Mouse (Mus musculus) frontal cortex, postnatal 10 days (tissue): Measurements from ENCODE around the gene Cfap77.

ENCODE experiments used
- DNase-seq, 2 experiments: peaks; one replicate each; pipeline ENCODE4 v3.0.0; 2022; ENCODE audit warnings: low spot score in 2 of 2, mixed read lengths in 1 of 2

Cfap77 gene

DNA sequence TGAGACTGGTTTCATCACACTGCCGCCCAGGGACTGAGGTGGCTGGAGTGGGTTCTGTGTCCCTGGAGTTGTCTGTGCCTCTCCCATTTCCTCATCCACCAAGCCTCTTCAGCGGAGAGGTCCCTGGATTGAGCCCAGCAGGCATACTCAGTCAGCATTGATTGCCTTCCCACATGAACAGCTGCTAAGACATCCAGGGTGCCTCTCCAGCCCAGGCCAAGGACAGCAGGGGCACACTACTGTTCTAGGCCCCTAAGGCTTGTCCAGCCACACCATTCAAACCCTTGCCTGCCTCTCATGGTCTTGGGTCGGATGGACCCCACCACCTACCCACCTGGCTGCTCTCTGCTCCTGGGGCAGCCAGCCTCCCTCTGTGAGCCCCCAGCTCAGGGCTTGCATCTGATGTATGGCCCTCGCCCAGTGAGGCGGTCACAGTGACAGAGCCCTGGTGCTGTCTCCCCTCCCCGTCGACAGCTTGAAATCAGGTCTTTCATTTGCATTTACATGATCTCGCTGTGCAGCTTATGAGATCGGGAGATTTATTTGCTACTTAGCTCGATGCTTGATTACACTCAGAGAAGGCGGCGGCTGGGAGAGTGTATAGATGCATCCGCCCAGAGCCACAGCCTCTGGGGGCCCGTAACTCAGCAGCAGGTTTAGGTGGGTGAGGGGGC, 57.6 kb downstream of the Cfap77 start:
- DNase-seq: no peak

GRCm38 (mm10) chr2:28995436-28995835, 59.4 kb downstream of the Cfap77 start:
- DNase-seq: no peak

DNA sequence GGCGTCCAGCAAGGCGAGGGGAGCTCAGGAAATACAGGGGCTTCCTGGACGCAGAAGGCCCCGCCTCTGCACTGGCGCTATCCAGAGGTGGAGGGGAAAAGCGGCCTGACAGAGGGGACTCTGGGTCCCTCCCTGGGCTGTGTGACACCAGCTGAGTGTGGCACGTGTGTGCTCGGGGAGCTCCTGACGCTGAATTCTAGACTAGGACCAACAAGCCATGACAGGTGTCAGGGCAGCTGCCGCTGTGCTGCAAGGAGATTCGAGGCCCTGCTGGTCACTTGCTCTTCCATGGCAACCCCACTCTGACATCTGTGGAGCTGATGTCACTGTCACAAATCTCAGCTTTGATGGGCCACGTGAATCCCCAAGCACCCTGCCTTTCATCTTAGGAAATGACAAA, 60.9 kb downstream of the Cfap77 start:
- no peak for DNase-seq

DNA sequence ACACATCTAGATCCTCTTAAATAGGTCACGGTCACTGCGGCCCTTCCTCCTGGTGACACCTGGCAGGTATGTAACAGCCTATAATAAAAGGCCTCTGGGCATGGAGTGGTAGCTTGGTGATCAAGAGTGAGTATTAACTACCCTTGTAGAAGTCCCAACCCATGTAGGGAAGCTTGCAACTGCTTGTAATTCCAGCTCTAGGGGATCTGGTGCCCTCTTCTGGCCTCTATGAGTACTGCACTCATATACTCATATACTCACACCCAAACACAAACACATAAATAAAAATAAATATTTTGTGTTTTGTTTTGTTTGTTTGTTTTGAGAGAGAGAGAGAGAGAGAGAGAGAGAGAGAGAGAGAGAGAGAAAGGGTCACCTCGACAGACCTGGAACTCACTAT, 66.1 kb downstream of the Cfap77 start:
- no peak for DNase-seq

DNA sequence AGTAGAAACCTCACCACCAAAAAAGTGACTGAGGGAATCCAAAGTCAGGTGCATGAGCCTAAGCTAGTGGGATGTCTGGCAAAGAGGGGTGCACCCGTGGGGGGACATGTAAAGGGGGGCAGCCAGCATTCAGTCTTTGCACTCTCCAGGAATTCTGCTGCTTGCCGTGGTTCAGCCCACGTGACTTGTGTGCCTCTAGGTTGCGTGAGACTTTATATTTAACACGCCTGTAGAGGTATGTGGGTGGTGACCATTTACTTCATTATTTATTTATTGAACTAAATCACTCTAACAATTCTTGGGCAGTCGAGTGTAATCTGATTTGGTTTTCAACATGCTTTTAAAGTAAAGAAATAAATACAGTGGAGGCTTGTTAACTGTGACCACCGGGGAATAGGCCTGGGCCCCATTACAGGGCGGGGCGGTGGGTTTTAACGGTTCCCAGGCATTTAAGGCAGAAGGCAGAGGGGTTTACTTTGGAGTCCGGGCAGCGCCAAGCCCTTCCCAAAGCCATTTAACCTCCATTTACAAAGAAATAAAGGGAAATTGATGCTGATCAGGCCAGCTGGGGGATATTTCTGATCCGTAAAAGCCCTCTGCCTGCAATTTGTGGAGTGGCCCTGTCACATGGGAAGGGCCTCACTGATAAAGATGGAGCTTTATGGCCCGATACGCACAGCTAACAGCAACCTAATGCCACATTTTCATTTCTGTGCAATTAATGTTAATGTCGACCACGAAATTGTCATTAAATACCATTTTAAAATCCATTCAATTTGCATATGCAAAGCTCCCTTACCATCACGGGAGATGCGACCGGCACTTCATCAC, 74.6 kb downstream of the Cfap77 start:
- DNase-seq: no peak

- no peak for DNase-seq
Measured at GRCm38 (mm10) chr2:28978461-28978860, 76.4 kb downstream of the Cfap77 start.

DNA sequence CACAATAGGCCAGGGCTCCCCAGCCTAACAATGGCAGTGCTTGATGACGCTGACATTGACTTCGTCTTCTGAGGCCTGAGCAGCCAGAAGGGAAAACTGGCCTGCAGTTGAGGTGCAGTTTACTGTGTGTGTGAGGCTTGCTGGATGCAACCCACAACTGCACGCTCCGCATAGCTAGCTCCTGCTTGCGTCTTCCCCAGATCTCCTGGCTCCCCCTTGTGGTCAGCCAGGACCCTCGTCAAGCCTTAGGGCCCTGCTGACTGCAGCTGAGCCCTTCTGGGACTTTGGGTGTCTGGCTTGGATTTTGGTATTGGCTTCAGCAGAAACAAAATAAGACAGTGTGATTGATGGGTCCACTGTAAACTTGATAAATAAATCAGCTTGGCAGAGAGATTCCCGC, 78.2 kb downstream of the Cfap77 start:
- DNase-seq: peak; percentile 17 to 54

DNA sequence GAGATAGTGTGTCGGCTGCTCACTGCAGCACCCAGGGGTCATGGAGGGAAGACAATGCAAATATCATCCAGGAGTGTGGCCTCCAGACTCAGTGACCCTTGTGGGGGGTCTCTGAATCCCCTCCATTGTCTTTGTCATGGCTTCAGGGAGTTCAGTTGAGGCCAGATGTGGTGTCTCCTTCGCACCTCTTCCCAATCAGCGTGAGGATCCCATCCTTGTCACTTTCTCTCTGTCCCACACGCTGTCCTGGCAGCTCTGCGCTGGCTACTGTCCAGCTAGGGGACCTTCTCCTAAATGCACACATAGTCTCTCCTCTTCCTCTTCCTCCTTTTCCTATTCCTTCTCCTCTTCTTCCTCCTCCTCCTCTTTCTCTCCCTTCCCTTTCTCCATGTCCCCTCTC, 79.3 kb downstream of the Cfap77 start:
- no peak for DNase-seq

- no peak for DNase-seq
Measured at GRCm38 (mm10) chr2:28974520-28974919, 80.3 kb downstream of the Cfap77 start.

- no peak for DNase-seq
Measured at GRCm38 (mm10) chr2:28973832-28974450, 80.9 kb downstream of the Cfap77 start.

GRCm38 (mm10) chr2:28970424-28970823, 84.4 kb downstream of the Cfap77 start:
- DNase-seq: no peak

DNA sequence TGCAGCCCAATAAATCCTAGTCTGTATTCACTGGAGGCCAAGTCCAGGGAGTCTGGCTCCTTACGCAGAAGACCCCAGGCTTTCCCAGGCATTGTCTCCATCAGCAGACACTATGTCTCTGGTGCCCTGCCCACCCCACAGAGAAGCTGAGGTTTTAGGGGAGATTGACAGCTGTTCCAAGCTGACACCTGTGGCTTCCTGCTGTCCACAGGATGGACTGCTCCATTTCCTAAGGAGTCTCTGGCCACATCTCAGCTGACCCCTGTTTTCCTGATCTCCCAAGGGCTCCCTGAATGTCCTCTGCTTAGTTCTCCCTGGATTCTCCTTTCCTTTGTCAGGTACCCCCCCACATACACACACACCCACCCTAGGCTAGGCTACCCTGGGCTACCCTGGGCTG, 86.6 kb downstream of the Cfap77 start:
- DNase-seq: no peak

DNA sequence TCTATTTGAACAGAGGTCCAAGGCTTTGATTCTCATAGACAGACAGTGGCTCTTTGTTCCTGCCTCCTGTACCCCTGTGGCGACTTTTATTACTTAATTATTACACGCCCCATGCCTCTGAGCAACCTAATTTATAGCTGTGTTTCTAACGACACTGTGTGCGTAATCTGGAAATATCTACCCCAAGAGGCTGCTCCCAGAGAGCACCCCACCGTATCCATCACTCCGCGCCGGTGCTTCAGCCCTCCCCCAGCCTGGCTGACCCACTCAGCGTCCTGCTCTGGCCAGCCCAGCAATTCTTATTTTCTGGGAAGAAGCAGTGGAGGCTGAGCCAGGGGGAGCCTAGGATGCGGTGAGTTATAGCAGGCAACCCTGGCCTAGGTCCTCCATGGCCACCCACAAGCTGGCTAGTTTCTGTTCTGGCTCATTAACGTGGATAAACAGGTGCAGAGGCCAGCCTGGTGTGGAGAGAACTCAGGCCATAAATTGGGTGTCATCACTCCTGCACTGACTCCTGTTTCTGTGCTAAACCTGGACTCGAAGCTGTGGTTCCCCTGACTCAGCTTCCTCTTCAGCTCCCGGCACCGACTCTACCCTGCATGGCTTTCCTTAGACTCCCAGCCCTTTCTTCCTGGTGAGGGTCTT, 88.6 kb downstream of the Cfap77 start:
- no peak for DNase-seq

DNA sequence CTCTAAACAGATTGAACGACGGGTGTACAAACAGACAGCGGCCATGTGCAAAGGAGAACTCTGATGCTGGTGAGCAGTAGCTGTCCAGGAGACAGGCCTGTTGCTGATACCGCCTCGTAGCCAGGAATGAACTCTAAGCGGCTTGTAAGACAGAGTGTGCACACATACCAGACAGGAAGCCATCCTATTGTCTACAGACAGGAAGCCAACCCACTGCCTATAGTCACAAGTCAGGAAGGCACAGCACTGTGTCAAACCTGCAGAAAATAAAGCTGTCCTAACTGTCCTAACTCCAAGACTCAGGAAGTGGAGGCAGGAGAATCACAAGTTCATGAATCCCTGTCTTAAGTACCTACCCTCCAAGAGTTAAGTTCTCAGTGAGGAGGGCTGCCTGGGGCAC, 91.3 kb downstream of the Cfap77 start:
- DNase-seq: no peak

GRCm38 (mm10) chr2:28961636-28962035, 93.2 kb downstream of the Cfap77 start:
- DNase-seq: no peak

GRCm38 (mm10) chr2:28961024-28961585, 93.8 kb downstream of the Cfap77 start:
- DNase-seq: no peak

- DNase-seq: no peak
Measured at GRCm38 (mm10) chr2:28956874-28957273, 98.0 kb downstream of the Cfap77 start.

DNA sequence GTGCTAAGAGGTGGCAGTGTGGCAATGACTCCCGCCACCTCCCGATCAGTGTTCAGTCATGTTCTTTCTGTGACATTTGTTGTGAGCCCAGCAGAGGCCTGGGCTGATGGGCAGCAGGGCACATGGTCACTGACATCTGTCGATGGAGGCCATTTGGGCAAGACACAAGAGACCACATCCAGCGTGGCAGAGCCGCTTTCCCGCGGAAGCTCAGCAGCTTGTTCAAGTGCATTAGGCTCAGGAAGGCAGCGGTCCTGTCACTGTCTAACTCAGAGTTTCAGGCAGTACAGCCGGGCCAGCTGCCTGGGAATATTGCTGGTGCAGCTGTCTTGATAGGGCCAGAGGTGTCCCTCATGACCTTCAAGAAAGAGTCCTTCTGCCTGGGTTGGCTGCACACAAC, 100.3 kb downstream of the Cfap77 start:
- no peak for DNase-seq

- DNase-seq: no peak
Measured at GRCm38 (mm10) chr2:28952981-28953380, 101.9 kb downstream of the Cfap77 start.

DNA sequence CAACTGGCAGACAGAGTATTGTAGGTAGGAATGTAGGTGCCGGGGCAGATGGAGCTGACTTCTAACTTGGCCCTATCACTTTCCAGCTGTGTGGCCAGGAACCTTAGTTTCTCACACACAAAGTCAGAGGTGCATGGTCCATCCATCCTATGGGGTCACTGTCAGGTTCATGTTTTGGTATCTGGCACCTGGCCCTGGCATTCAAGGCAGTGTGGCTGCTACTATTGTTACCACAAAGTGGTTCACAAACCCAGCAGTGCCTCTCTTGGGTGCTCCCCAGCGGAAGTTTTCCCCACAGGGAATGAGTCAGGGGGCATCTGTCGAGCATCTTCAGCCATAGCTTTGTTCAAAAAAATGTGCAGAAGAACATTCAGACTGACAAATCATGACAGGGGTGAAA, 108.6 kb downstream of the Cfap77 start:
- DNase-seq: no peak

DNA sequence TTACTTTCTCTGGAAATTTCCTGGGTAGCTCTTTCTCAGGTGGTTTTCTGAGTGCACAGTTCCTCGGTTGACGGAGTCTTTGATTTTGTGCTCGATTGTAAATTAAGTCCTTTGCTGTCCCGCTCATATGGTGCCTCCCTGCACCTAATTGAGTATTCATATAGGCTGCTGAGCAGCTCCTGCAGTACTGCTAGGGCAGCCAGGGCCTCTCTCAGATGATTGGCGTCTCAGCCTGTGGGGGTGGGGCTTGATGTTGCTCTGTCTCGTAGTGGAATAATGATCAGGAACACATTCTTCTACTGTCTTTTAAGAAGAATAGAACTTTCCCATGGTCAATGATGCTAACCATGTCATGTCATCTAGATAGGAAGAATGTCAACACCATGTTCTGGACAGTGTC, 109.5 kb downstream of the Cfap77 start:
- no peak for DNase-seq
